Mouse (Mus musculus) cerebellum, adult 2 months (tissue): Measurements from ENCODE around the gene Zfhx3. TPM values are rescaled to one million over a fixed set of nuclear protein-coding genes. Genes with fewer than 3 reads are reported as not detected.
A peak's percentile ranks its signal among the peaks of the same experiment; 100 is the strongest.

Source experiments
- DNase-seq, 2 experiments: peaks; one replicate each; pipeline ENCODE4 v3.0.0; 2021
- H3K27ac ChIP-seq: fragments of 200-500 bp; 2 replicates; pipeline ENCODE4 v1.5.1; 2012; ENCODE audit warnings: low read length, control low read depth, inconsistent platforms; ENCODE audit not compliant: insufficient read depth
- H3K27me3 ChIP-seq: fragments of 200-500 bp; 2 replicates; pipeline ENCODE4 v1.6.1; 2012; ENCODE audit warnings: inconsistent platforms, mild to moderate bottlenecking, low read length, moderate library complexity; ENCODE audit not compliant: control insufficient read depth, insufficient read depth
- H3K4me1 ChIP-seq: fragments of 200-500 bp; 2 replicates; pipeline ENCODE4 v1.6.1; 2011; ENCODE audit warnings: low read length; ENCODE audit not compliant: control insufficient read depth, insufficient read depth
- H3K4me3 ChIP-seq: fragments of 200-500 bp; replicated peaks from 2 replicates; pipeline ENCODE3; 2011; ENCODE audit warnings: mild to moderate bottlenecking, low read depth, low read length, control low read depth; ENCODE audit not compliant: insufficient read depth
- CTCF ChIP-seq: fragments of 200-500 bp; IDR thresholded peaks from 2 replicates; pipeline ENCODE4 v1.5.1; 2011; ENCODE audit warnings: low read depth, mild to moderate bottlenecking, control low read depth, low read length, moderate library complexity, borderline replicate concordance; ENCODE audit not compliant: insufficient read depth
- POLR2A ChIP-seq: fragments of 200-500 bp; IDR thresholded peaks from 2 replicates; pipeline ENCODE4 v1.6.1; 2011; ENCODE audit warnings: low read length, control low read depth, borderline replicate concordance; ENCODE audit not compliant: insufficient read depth
- WGBS: fragments of 180-500 bp; shearing (Covaris S2); methylation state at CpG from one replicate; pipeline ENCODE4 v1.1.7; 2018; 5-methylcytosine and 5-hydroxymethylcytosine counted together
- polyA plus RNA-seq: library from polyadenylated mRNA; depleted of rRNA; stranded (reverse); fragments of >200 nt; gene quantifications from 2 replicates; pipeline ENCODE4 v1.2.3, GENCODE M21; 2012

The Zfhx3 gene
- polyA plus RNA-seq, 1 experiment, result 3.3 TPM

GRCm38 (mm10) chr8:108101978-108102865, 159.8 kb downstream of the Zfhx3 start:
- Histone ChIP-seq H3K27me3 (no peaks in the 10 kb centered on the region; the same call in 1 of the 2 replicates), H3K4me1 (no peaks in the 10 kb centered on the region), H3K27ac (no peak overlapping the region), H3K4me3 (no peak overlapping the region)
- TF ChIP-seq CTCF (no peak), POLR2A (no peak)
- WGBS, result 24% methylated on average over 16 of the region's 16 CpGs
- no peak for DNase-seq

GRCm38 (mm10) chr8:108104471-108105098, 162.1 kb downstream of the Zfhx3 start:
- no peaks in the 10 kb centered on the region; the same call in 1 of the 2 replicates for H3K27me3 ChIP-seq
- H3K4me3 ChIP-seq, result no peak overlapping the region
- no peak overlapping the region for H3K27ac ChIP-seq
- TF ChIP-seq CTCF (no peak), POLR2A (no peak)
- WGBS, result 57% methylated on average over 10 of the region's 10 CpGs
- H3K4me1 ChIP-seq, result no peaks in the 10 kb centered on the region
- no peak for DNase-seq

- Histone ChIP-seq H3K27ac (no peak overlapping the region), H3K27me3 (no peaks in the 10 kb centered on the region; the same call in 1 of the 2 replicates), H3K4me1 (no peaks in the 10 kb centered on the region), H3K4me3 (no peak overlapping the region)
- 39% methylated on average over 2 of the region's 2 CpGs for WGBS
- TF ChIP-seq CTCF, result no peak
- no peak for TF ChIP-seq POLR2A
- DNase-seq, result peak; percentile 32 to 55
Measured at GRCm38 (mm10) chr8:108125053-108125452, 182.6 kb downstream of the Zfhx3 start.

- Histone ChIP-seq H3K27me3 (no peaks in the 10 kb centered on the region; the same call in 1 of the 2 replicates), H3K27ac (no peak overlapping the region), H3K4me3 (no peak overlapping the region), H3K4me1 (no peaks in the 10 kb centered on the region)
- TF ChIP-seq POLR2A (no peak), CTCF (no peak)
- DNase-seq, result no peak
- WGBS, result 44% methylated on average over 2 of the region's 2 CpGs
Measured at GRCm38 (mm10) chr8:108125491-108125890, 183.0 kb downstream of the Zfhx3 start.

GRCm38 (mm10) chr8:108146536-108146935, 204.1 kb downstream of the Zfhx3 start:
- TF ChIP-seq POLR2A (no peak), CTCF (no peak)
- no peak for DNase-seq
- H3K27me3 ChIP-seq, result no peaks in the 10 kb centered on the region; the same call in 1 of the 2 replicates
- 63% methylated on average over 5 of the region's 5 CpGs for WGBS
- no peak overlapping the region for H3K27ac ChIP-seq
- H3K4me3 ChIP-seq, result no peak overlapping the region
- H3K4me1 ChIP-seq, result no peaks in the 10 kb centered on the region

GRCm38 (mm10) chr8:108148599-108149249, 206.3 kb downstream of the Zfhx3 start:
- 77% methylated on average over 15 of the region's 15 CpGs for WGBS
- H3K27me3 ChIP-seq, result no peaks in the 10 kb centered on the region
- no peaks in the 10 kb centered on the region for H3K4me1 ChIP-seq
- no peak overlapping the region for H3K27ac ChIP-seq
- H3K4me3 ChIP-seq, result no peak overlapping the region
- TF ChIP-seq POLR2A, result no peak
- TF ChIP-seq CTCF, result no peak
- DNase-seq, result no peak

- no peaks in the 10 kb centered on the region for H3K4me1 ChIP-seq
- no peak for DNase-seq
- H3K4me3 ChIP-seq, result no peak overlapping the region
- 88% methylated on average over 14 of the region's 14 CpGs for WGBS
- no peaks in the 10 kb centered on the region for H3K27me3 ChIP-seq
- TF ChIP-seq CTCF (no peak), POLR2A (no peak)
- no peak overlapping the region for H3K27ac ChIP-seq
Measured at GRCm38 (mm10) chr8:108170804-108171203, 228.4 kb downstream of the Zfhx3 start.
